Mouse (Mus musculus): Measurements from ENCODE around the gene Thsd4.

GRCm38 (mm10) chr9:60267273-60267626 is 254.6 kb downstream of the Thsd4 start:
- TF ChIP-seq CTCF (IDR thresholded peaks at IDR 0.05; ENCODE audit: low read depth) (no peak), EP300 (IDR thresholded peaks at IDR 0.05; ENCODE audit: low read depth) (no peak)
